Mouse (Mus musculus): ENCODE measurements around the gene B3gnt7.

Gene B3gnt7

DNA sequence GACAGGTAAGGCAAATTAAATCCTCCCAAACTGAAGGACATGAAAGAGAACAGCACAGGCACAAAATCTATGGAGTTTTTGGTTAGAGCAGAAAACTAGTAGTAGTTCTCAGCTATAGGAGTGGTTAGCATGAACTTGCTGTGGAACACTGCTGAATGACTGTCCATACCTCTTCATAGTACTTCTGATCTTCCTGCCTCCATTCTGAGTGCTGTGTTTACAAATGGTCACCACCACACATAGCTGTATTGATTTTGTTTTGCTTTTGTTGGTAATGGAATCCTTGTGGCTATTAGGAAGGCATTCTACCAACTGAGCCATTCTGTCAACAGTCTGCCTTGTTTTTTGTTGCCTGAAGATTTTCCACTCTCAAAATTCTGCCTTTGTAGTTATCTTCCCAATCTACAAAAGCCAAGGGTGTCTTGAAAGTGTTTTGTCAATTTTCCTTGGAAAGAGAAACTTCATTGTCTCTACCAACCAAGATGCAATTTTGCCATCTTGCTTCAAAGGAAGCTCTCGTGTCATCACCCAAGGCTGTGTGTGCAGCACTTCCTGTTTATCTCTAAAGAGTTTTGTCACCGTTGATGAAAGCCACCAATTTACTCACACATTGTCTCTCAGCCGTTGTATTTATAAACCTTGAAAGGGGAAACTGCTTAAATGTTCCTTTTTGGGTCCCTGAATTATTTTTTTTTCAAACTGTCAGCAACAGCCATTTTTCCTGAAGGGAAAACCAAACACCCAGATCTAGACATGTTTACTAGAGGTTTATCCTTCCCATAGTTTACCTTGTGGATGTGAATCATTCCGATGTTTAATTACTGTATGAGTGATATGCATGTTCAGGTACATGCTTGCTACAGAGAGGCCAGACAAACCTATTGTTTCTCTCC lies 41.6 kb downstream of the B3gnt7 start:
- no peak for DNase-seq (ENCODE audit: low spot score)

- DNase-seq (ENCODE audit: low spot score) = no peak
These were observed 42.4 kb downstream of the B3gnt7 start for GRCm38 (mm10) chr1:86345069-86345468.

GRCm38 (mm10) chr1:86345956-86346355 lies 43.3 kb downstream of the B3gnt7 start:
- no peak for DNase-seq (ENCODE audit: low spot score)

GRCm38 (mm10) chr1:86346851-86347715 lies 44.5 kb downstream of the B3gnt7 start:
- no peak for DNase-seq (ENCODE audit: low spot score)

- no peak for DNase-seq (ENCODE audit: low spot score)
These were observed 45.0 kb downstream of the B3gnt7 start for GRCm38 (mm10) chr1:86347716-86348045.

DNA sequence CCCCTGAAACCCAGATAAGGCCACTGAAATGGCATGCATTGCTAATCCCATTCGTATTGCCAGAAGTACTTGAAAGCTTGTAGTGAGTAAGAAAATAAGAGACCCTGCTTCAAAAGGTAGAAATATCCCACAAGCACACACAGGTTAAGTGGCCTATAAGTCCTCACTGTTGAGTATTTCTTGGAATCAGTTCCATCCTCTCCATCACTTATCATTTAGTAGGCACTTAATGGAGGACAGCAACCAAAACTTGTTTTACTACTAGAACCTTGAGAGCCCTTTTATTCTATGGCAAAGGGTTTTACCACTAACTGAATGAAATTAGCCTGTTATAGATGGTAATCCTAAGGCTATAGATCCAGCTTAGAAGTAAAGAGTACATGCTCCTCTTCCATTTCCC lies 45.5 kb downstream of the B3gnt7 start:
- DNase-seq (ENCODE audit: low spot score) = no peak

GRCm38 (mm10) chr1:86348801-86349200 lies 46.2 kb downstream of the B3gnt7 start:
- no peak for DNase-seq (ENCODE audit: low spot score)

GRCm38 (mm10) chr1:86349201-86349600 lies 46.6 kb downstream of the B3gnt7 start:
- no peak for DNase-seq (ENCODE audit: low spot score)

DNA sequence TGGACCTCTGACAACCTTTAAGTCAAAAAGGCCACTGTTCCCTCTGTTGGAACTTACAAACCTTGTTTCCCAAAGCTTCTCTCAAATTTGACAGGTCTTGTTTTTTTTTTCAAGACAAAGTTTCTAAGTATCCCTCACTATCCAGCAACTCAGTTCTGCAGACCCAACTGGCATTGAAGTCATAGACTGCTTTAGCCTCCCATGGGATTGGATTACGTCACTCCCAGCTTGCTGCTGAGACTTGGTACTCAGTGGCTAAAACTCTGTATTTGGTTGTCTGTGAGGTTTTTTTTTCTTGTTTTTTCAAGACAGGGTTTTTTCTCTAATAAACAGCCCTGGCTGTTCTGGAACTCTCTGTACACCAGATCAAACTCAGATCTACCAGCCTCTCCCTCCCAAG lies 47.1 kb downstream of the B3gnt7 start:
- no peak for DNase-seq (ENCODE audit: low spot score)

DNA sequence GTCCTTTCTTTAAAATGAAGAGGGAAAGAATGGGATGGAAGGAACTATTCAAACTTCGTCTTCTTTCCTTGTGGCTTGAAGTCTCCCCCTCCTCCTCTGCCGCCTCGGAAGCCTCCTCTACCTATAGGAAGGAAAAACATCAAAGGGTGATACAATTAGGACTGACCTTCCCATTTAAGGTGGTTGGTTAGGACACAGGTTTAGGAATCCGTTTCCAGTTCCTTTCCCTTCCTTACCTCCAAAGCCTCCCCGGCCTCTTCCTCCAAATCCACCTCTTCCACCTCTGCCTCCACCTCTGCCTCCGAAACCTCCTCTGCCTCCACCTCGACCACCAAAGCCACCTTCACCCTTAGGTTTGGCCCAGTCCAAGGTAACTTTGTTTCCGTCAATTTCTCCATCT lies 47.9 kb downstream of the B3gnt7 start:
- DNase-seq (ENCODE audit: low spot score) = no peak

GRCm38 (mm10) chr1:86354186-86354585 lies 51.6 kb downstream of the B3gnt7 start:
- no peak for DNase-seq (ENCODE audit: low spot score)

All from retina, embryonic 14.5 days (tissue).